Mouse (Mus musculus): ENCODE data around the gene Clec12a.

- TF ChIP-seq CTCF (IDR thresholded peaks at IDR 0.05; ENCODE audit: extremely low read depth, insufficient read depth, insufficient read length, insufficient replicate concordance) (no peak), POLR2A (IDR thresholded peaks at IDR 0.05; ENCODE audit: low read depth, low read length) (no peak)
Observed at GRCm38 (mm10) chr6:129349524-129350352, 7.2 kb downstream of the Clec12a start.
